In the genomic region with DNA sequence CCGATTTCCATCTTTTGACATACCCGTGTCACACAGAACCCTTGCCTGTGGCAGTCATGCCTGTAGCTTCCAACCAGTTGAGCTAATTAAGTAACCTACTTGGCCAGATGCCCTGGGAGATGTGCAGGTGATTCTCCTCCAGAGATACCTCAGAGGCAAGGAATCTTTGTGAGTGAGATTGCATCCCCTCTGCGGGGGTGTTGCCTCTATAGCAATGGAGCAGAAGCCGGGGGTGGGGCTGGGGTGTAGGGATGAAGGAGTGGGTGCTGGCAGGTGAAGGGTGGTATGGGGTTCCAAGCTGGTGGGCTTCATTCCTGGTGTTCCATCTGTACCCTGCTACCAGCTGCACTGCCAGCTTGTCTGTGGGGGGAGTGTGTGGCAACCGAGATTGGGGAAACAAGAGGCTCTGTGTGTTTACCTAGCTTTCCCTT, we compare ENCODE assay signal across 23 mouse cellular contexts. TPM values are rescaled to one million over a fixed set of nuclear protein-coding genes. Genes with fewer than 3 reads are reported as not detected.
DNase-seq lines count a peak whose midpoint lies in the region; ATAC-seq and TF ChIP-seq lines count a peak whose summit lies in the region.
"Had no signal": no experiment of that assay in that cellular context is flagged by ENCODE, and none has a peak within 500 bp of the region (broad histone marks: within the 10 kb centered on the region; RNA-seq: fewer than 3 reads in every experiment).

No protein-coding gene starts in this region.

- DNase-seq in cerebellum, postnatal 14 days = peak; percentile 27 to 43
- DNase-seq in cerebellum, adult 18-20 months = no peak
- DNase-seq in brain, adult 2 months (ENCODE audit: low read depth, low spot score) = peak; percentile 22
- peak; percentile 40 to 54 for DNase-seq in layer of hippocampus, adult 18-20 months (ENCODE audit: low spot score in 2 of 2)
- DNase-seq in layer of hippocampus, postnatal 10 days (ENCODE audit: low spot score in 2 of 2) = peak; percentile 50 to 54
- no peak for DNase-seq in forebrain, postnatal 0 days
- DNase-seq in lung, postnatal 36 days = no peak
- DNase-seq in frontal cortex, postnatal 36 days (ENCODE audit: low spot score in 2 of 2) = no peak
- DNase-seq: adrenal gland, postnatal 25 days; cerebellum, adult 8-10 months; gastrocnemius, postnatal 14 days had no signal

- TF ChIP-seq CTCF in forebrain, postnatal 0 days (IDR thresholded peaks at IDR 0.05; ENCODE audit: low read depth) = no peak

- no peak overlapping the region for H3K4me3 ChIP-seq in forebrain, postnatal 0 days (ENCODE audit: low read depth, low read length)
- H3K4me3 ChIP-seq: embryonic facial prominence, embryonic 10.5 days; forebrain, embryonic 10.5 days; heart, embryonic 12.5 days; hindbrain, embryonic 10.5 days had no signal

- WGBS in forebrain, postnatal 0 days = 82% methylated on average over 5 of the region's 5 CpGs

- no peak overlapping the region for H3K4me2 ChIP-seq in forebrain, postnatal 0 days (ENCODE audit: low read depth)
- H3K4me2 ChIP-seq: heart, embryonic 12.5 days; hindbrain, embryonic 14.5 days had no signal

- H3K27me3 ChIP-seq in forebrain, postnatal 0 days (ENCODE audit: insufficient read depth, low read length) = no peaks in the 10 kb centered on the region
- H3K27me3 ChIP-seq: heart, embryonic 12.5 days had no signal

- H3K4me1 ChIP-seq in forebrain, postnatal 0 days (ENCODE audit: insufficient read depth) = no peaks in the 10 kb centered on the region
- H3K4me1 ChIP-seq: embryonic facial prominence, embryonic 10.5 days; heart, embryonic 12.5 days; hindbrain, embryonic 10.5 days had no signal

- H3K9me3 ChIP-seq in forebrain, postnatal 0 days (ENCODE audit: low read length) = no peaks in the 10 kb centered on the region
- H3K9me3 ChIP-seq: embryonic facial prominence, embryonic 10.5 days; forebrain, embryonic 10.5 days; heart, embryonic 12.5 days; hindbrain, embryonic 10.5 days had no signal

- H3K9ac ChIP-seq in forebrain, postnatal 0 days = no peak overlapping the region
- H3K9ac ChIP-seq: heart, embryonic 12.5 days; hindbrain, embryonic 14.5 days had no signal

- H3K27ac ChIP-seq in forebrain, postnatal 0 days (ENCODE audit: low read depth, low read length) = no peak overlapping the region
- H3K27ac ChIP-seq: embryonic facial prominence, embryonic 10.5 days; forebrain, embryonic 10.5 days; hindbrain, embryonic 10.5 days; hindbrain, embryonic 14.5 days had no signal

- no peaks in the 10 kb centered on the region for H3K36me3 ChIP-seq in forebrain, postnatal 0 days (ENCODE audit: insufficient read depth)
- H3K36me3 ChIP-seq: embryonic facial prominence, embryonic 10.5 days; forebrain, embryonic 10.5 days; heart, embryonic 12.5 days; hindbrain, embryonic 10.5 days had no signal

- no peak for ATAC-seq in forebrain, postnatal 0 days
- ATAC-seq: forebrain, embryonic 14.5 days had no signal

RNA-seq across cellular contexts. Expression of a gene that starts 17.2 kb away (rescaled TPM):
- 10 to 100 TPM; 84.8 to 98.6 TPM for total RNA-seq in layer of hippocampus, adult 18-20 months (2021)
- 10 to 100 TPM; 21.3 to 22.5 TPM for total RNA-seq in layer of hippocampus, postnatal 10 days (2021)
- total RNA-seq in forebrain, postnatal 0 days (2014; rRNA removed) = 3.0 and 3.5 TPM in 2 replicates
- 1.5 and 3.0 TPM in 2 replicates for polyA plus RNA-seq in forebrain, postnatal 0 days (2015; fragmentation: Nextera tagmentation; extraction: Ambion mirVana)
- total RNA-seq: adrenal gland, postnatal 25 days; gastrocnemius, adult 18-20 months; gastrocnemius, postnatal 14 days; granulocyte monocyte progenitor cell, adult 5-6 weeks; heart, postnatal 25 days; MEL had no signal
- polyA plus RNA-seq: C2C12; heart, embryonic 12.5 days; heart, embryonic 16.5 days had no signal

RNA-seq across cellular contexts. Expression of a gene that starts 50.6 kb away (rescaled TPM):
- 1 to 10 TPM; 5.4 to 6.3 TPM for total RNA-seq in layer of hippocampus, adult 18-20 months (2021)
- 1 to 10 TPM; 7.9 to 8.9 TPM for total RNA-seq in layer of hippocampus, postnatal 10 days (2021)
- total RNA-seq in forebrain, postnatal 0 days (2014; rRNA removed) = 1.3 and 3.9 TPM in 2 replicates
- polyA plus RNA-seq in forebrain, postnatal 0 days (2015; fragmentation: Nextera tagmentation; extraction: Ambion mirVana) = 3.9 and 4.4 TPM in 2 replicates

Comparison
In these comparisons a context has a peak if more than half of its experiments do, and no peak if none do; other contexts are left out.
1. DNase-seq: peak in cerebellum, postnatal 14 days (2 of 2), brain, adult 2 months (single experiment), layer of hippocampus, adult 18-20 months (2 of 2) and layer of hippocampus, postnatal 10 days (2 of 2); none in cerebellum, adult 18-20 months (0 of 2), forebrain, postnatal 0 days (single experiment), lung, postnatal 36 days (single experiment) and frontal cortex, postnatal 36 days (0 of 2).